Mouse (Mus musculus) thymus, postnatal 4 days (tissue): ENCODE data around the gene Immt.
A peak's percentile ranks its signal among the peaks of the same experiment; 100 is the strongest.
"Not testable (repeated sequence)": the region's sequence is repeated elsewhere in the genome, so short reads cannot be mapped to it uniquely, and the experiment has no call there.

Experiments used
- DNase-seq: peaks from one replicate; pipeline ENCODE4 v3.0.0; 2021

The Immt gene

GRCm38 (mm10) chr6:71867751-71868150, 36.6 kb downstream of the Immt start:
- DNase-seq: no peak

- peak; percentile 28 for DNase-seq
These were observed 37.7 kb downstream of the Immt start for GRCm38 (mm10) chr6:71868809-71869208.

GRCm38 (mm10) chr6:71871396-71871795, 40.3 kb downstream of the Immt start:
- DNase-seq: peak; percentile 54

- no peak for DNase-seq
These were observed 47.0 kb downstream of the Immt start for GRCm38 (mm10) chr6:71877965-71878760.

GRCm38 (mm10) chr6:71893263-71893662, 62.1 kb downstream of the Immt start:
- DNase-seq: no peak

GRCm38 (mm10) chr6:71907702-71908235, 76.6 kb downstream of the Immt start:
- DNase-seq: no peak

GRCm38 (mm10) chr6:71908481-71909381, 77.6 kb downstream of the Immt start, which contains the start of the genes Ptcd3 and Polr1a:
Gene Ptcd3, minus strand, starts transcription at chr6:71908750.
Gene Polr1a, plus strand, starts transcription at chr6:71909053.
- peak; percentile 96 for DNase-seq

GRCm38 (mm10) chr6:71909384-71909783, 78.3 kb downstream of the Immt start:
- no peak for DNase-seq

- DNase-seq: no peak
These were observed 78.7 kb downstream of the Immt start for GRCm38 (mm10) chr6:71909840-71910239.

- DNase-seq: no peak
These were observed 80.7 kb downstream of the Immt start for GRCm38 (mm10) chr6:71911686-71912450.

GRCm38 (mm10) chr6:71920752-71921151, 89.6 kb downstream of the Immt start:
- peak; percentile 23 for DNase-seq

GRCm38 (mm10) chr6:71925233-71925632, 94.1 kb downstream of the Immt start:
- DNase-seq: not testable (repeated sequence)
